Mouse (Mus musculus) bone marrow, adult 2 months (tissue): ENCODE results near the gene Ksr2. TPM values are rescaled to one million over a fixed set of nuclear protein-coding genes. Genes with fewer than 3 reads are reported as not detected.

ENCODE experiments used
- H3K27ac ChIP-seq: fragments of 200-500 bp; 2 replicates; pipeline ENCODE4 v1.5.1; 2012; ENCODE audit warnings: low read depth, mild to moderate bottlenecking, control low read depth, inconsistent platforms, low read length; ENCODE audit not compliant: control insufficient read depth, poor library complexity, insufficient read depth
- H3K4me1 ChIP-seq: fragments of 200-500 bp; 2 replicates; pipeline ENCODE4 v1.6.1; 2011; ENCODE audit warnings: low read length; ENCODE audit not compliant: control insufficient read depth, insufficient read depth
- H3K4me3 ChIP-seq: fragments of 200-500 bp; replicated peaks from 2 replicates; pipeline ENCODE3; 2011; ENCODE audit warnings: mild to moderate bottlenecking, low read depth, low read length, control low read depth; ENCODE audit not compliant: control insufficient read depth
- CTCF ChIP-seq: fragments of 200-500 bp; IDR thresholded peaks from 2 replicates; pipeline ENCODE4 v1.5.1; 2011; ENCODE audit warnings: low read length, control low read depth; ENCODE audit not compliant: control insufficient read depth, insufficient read depth
- POLR2A ChIP-seq: fragments of 200-500 bp; IDR thresholded peaks from 2 replicates; pipeline ENCODE4 v1.6.1; 2011; ENCODE audit warnings: low read depth, mild to moderate bottlenecking, control low read depth, low read length, borderline replicate concordance; ENCODE audit not compliant: control insufficient read depth
- WGBS: fragments of 180-500 bp; shearing (Covaris S2); methylation state at CpG from one replicate; pipeline ENCODE4 v1.1.7; 2018; 5-methylcytosine and 5-hydroxymethylcytosine counted together
- polyA plus RNA-seq: library from polyadenylated mRNA; stranded (reverse); fragments of >200 nt; gene quantifications from 2 replicates; pipeline ENCODE4 v1.2.4, GENCODE M21; 2011; ENCODE audit warnings: low replicate concordance; ENCODE audit not compliant: missing spikeins, insufficient read depth, insufficient read length

Gene Ksr2
- polyA plus RNA-seq, 1 experiment, result not detected

GRCm38 (mm10) chr5:117380199-117380598 lies 33.6 kb upstream of the Ksr2 start:
- Histone ChIP-seq H3K4me1 (no peaks in the 10 kb centered on the region), H3K4me3 (no peak overlapping the region), H3K27ac (no peak overlapping the region)
- no peak for TF ChIP-seq CTCF
- no peak for TF ChIP-seq POLR2A
- 87% methylated on average over 4 of the region's 4 CpGs for WGBS

GRCm38 (mm10) chr5:117381785-117382184 lies 32.0 kb upstream of the Ksr2 start:
- Histone ChIP-seq H3K4me3 (no peak overlapping the region), H3K27ac (no peak overlapping the region), H3K4me1 (no peaks in the 10 kb centered on the region)
- TF ChIP-seq CTCF, result no peak
- TF ChIP-seq POLR2A, result no peak
- 91% methylated on average over 7 of the region's 7 CpGs for WGBS

- H3K4me3 ChIP-seq, result no peak overlapping the region
- H3K27ac ChIP-seq, result no peak overlapping the region
- 61% methylated on average over 12 of the region's 12 CpGs for WGBS
- no peak for TF ChIP-seq CTCF
- TF ChIP-seq POLR2A, result no peak
- H3K4me1 ChIP-seq, result no peaks in the 10 kb centered on the region
These were observed 30.6 kb upstream of the Ksr2 start for GRCm38 (mm10) chr5:117383198-117383597.

GRCm38 (mm10) chr5:117388296-117388751 lies 25.5 kb upstream of the Ksr2 start:
- no peak for TF ChIP-seq POLR2A
- peak; percentile 63 for TF ChIP-seq CTCF
- WGBS, result 2% methylated on average over 16 of the region's 16 CpGs
- Histone ChIP-seq H3K4me1 (no peaks in the 10 kb centered on the region), H3K4me3 (peak overlapping the region; percentile 70), H3K27ac (peak overlapping the region; percentile 12; the same call in 1 of the 2 replicates)

GRCm38 (mm10) chr5:117388877-117389276 lies 24.9 kb upstream of the Ksr2 start, which contains the start of gene Rfc5:
Rfc5 (minus strand) TSS chr5:117389047.
- Histone ChIP-seq H3K27ac (peak within 1 kb of the TSS; percentile 12; the same call in 1 of the 2 replicates), H3K4me3 (peak within 1 kb of the TSS; percentile 70), H3K4me1 (no peaks in the 10 kb centered on the region)
- TF ChIP-seq CTCF (no peak), POLR2A (peak; percentile 74; the same call in 1 of the 2 replicates)
- WGBS, result under 1% methylated on average over 44 of the region's 44 CpGs

- no peak for TF ChIP-seq CTCF
- TF ChIP-seq POLR2A, result no peak
- no peaks in the 10 kb centered on the region for H3K4me1 ChIP-seq
- WGBS, result 82% methylated on average over 1 of the region's 1 CpGs
- no peak overlapping the region for H3K27ac ChIP-seq
- H3K4me3 ChIP-seq, result no peak overlapping the region
These were observed 22.9 kb upstream of the Ksr2 start for GRCm38 (mm10) chr5:117390895-117391294.

- Histone ChIP-seq H3K4me1 (no peaks in the 10 kb centered on the region; the same call in 1 of the 2 replicates), H3K27ac (no peak overlapping the region), H3K4me3 (no peak overlapping the region)
- 81% methylated on average over 5 of the region's 5 CpGs for WGBS
- no peak for TF ChIP-seq CTCF
- no peak for TF ChIP-seq POLR2A
These were observed 18.0 kb upstream of the Ksr2 start for GRCm38 (mm10) chr5:117395834-117396233.

GRCm38 (mm10) chr5:117396596-117397014 lies 17.2 kb upstream of the Ksr2 start:
- WGBS, result 18% methylated on average over 6 of the region's 6 CpGs
- Histone ChIP-seq H3K4me1 (no peaks in the 10 kb centered on the region; the same call in 1 of the 2 replicates), H3K27ac (no peak overlapping the region), H3K4me3 (no peak overlapping the region)
- TF ChIP-seq CTCF, result no peak
- no peak for TF ChIP-seq POLR2A

- TF ChIP-seq POLR2A (no peak), CTCF (no peak)
- WGBS, result 75% methylated on average over 6 of the region's 6 CpGs
- Histone ChIP-seq H3K4me1 (no peaks in the 10 kb centered on the region; the same call in 1 of the 2 replicates), H3K27ac (no peak overlapping the region), H3K4me3 (no peak overlapping the region)
These were observed 16.4 kb upstream of the Ksr2 start for GRCm38 (mm10) chr5:117397371-117397770.
